Mouse (Mus musculus) MEL (cell line): ENCODE measurements around the gene Gadd45a. TPM values are rescaled to one million over a fixed set of nuclear protein-coding genes. Genes with fewer than 3 reads are reported as not detected.

ENCODE experiments used
- DNase-seq: peaks from one replicate; pipeline ENCODE4 v3.0.0; 2011; ENCODE audit warnings: low read depth, low spot score
- H3K27ac ChIP-seq: 2 replicates; pipeline ENCODE4 v1.5.1; 2012; ENCODE audit warnings: low read depth, mild to moderate bottlenecking, control low read depth, low read length, moderate library complexity; ENCODE audit not compliant: control insufficient read depth
- H3K27me3 ChIP-seq, 2 experiments: fragments of 150-350 bp in 1 of 2; sonication (generic) in 1 of 2; 2 replicates each; pipeline ENCODE4 v1.6.1; 2012; ENCODE audit warnings: low read length in 2 of 2, mild to moderate bottlenecking in 2 of 2, improper control_type of control experiment in 1 of 2, moderate library complexity in 1 of 2; ENCODE audit not compliant: insufficient read depth in 2 of 2, control insufficient read depth in 1 of 2
- H3K36me3 ChIP-seq, 2 experiments: 2 replicates each; pipeline ENCODE4 v1.6.1; 2012 to 2014; ENCODE audit warnings: low read length in 2 of 2, improper control_type of control experiment in 1 of 2, inconsistent platforms in 1 of 2, mild to moderate bottlenecking in 1 of 2; ENCODE audit not compliant: insufficient read depth in 2 of 2, control insufficient read depth in 1 of 2
- H3K4me1 ChIP-seq, 2 experiments: fragments of 150-350 bp in 1 of 2; sonication (generic) in 1 of 2; 2 replicates each; pipeline ENCODE4 v1.6.1; 2012; ENCODE audit warnings: low read length in 2 of 2, improper control_type of control experiment in 1 of 2, mild to moderate bottlenecking in 1 of 2; ENCODE audit not compliant: insufficient read depth in 2 of 2, control insufficient read depth in 1 of 2
- H3K4me3 ChIP-seq, 2 experiments: fragments of 150-350 bp in 1 of 2; sonication (generic) in 1 of 2; 2 replicates each; pipeline ENCODE4 v1.5.1; 2012; ENCODE audit warnings: low read depth in 2 of 2, low read length in 2 of 2, mild to moderate bottlenecking in 2 of 2, moderate library complexity in 2 of 2, control low read depth in 1 of 2, improper control_type of control experiment in 1 of 2; ENCODE audit not compliant: control insufficient read depth in 1 of 2, insufficient read depth in 1 of 2
- H3K79me2 ChIP-seq: 2 replicates; pipeline ENCODE4 v1.6.1; 2012; ENCODE audit warnings: mild to moderate bottlenecking, low read length, moderate library complexity; ENCODE audit not compliant: control insufficient read depth, poor library complexity, insufficient read depth
- H3K9ac ChIP-seq: 2 replicates; pipeline ENCODE4 v1.6.1; 2012; ENCODE audit warnings: low read depth, mild to moderate bottlenecking, control low read depth, low read length, moderate library complexity; ENCODE audit not compliant: control insufficient read depth, poor library complexity, severe bottlenecking
- H3K9me3 ChIP-seq: fragments of 150-350 bp; sonication (generic); replicated peaks from 2 replicates; pipeline ENCODE4 v1.6.1; 2012; ENCODE audit warnings: mild to moderate bottlenecking, low read length, improper control_type of control experiment, moderate library complexity; ENCODE audit not compliant: insufficient read depth
- CHD1 ChIP-seq: IDR thresholded peaks from 2 replicates; pipeline ENCODE4 v1.6.1; 2012; ENCODE audit warnings: low read depth, mild to moderate bottlenecking, inconsistent platforms, low read length, improper control_type of control experiment
- CTCF ChIP-seq, 3 experiments: IDR thresholded peaks in 2 of 3; conservative IDR thresholded peaks in 1 of 3; 2 replicates each; pipeline ENCODE4 v1.5.1; 2011 to 2012; ENCODE audit warnings: low read length in 3 of 3, low read depth in 2 of 3, mild to moderate bottlenecking in 2 of 3, improper control_type of control experiment in 1 of 3, inconsistent platforms in 1 of 3, mixed read lengths in 1 of 3, moderate library complexity in 1 of 3; ENCODE audit not compliant: control insufficient read depth in 1 of 3, insufficient read depth in 1 of 3, poor library complexity in 1 of 3, severe bottlenecking in 1 of 3
- GABPA ChIP-seq: IDR thresholded peaks from 2 replicates; pipeline ENCODE4 v1.6.1; 2012; ENCODE audit warnings: low read depth, mild to moderate bottlenecking, inconsistent platforms, low read length, improper control_type of control experiment, moderate library complexity
- MXI1 ChIP-seq: IDR thresholded peaks from 2 replicates; pipeline ENCODE4 v1.6.1; 2011; ENCODE audit warnings: mild to moderate bottlenecking, low read depth, low read length, improper control_type of control experiment
- MYC ChIP-seq: IDR thresholded peaks from 2 replicates; pipeline ENCODE4 v1.6.1; 2011; ENCODE audit warnings: low read depth, mild to moderate bottlenecking, low read length, improper control_type of control experiment, moderate library complexity
- POLR2AphosphoS2 ChIP-seq: IDR thresholded peaks from 2 replicates; pipeline ENCODE4 v1.6.1; 2011; ENCODE audit warnings: low read length, improper control_type of control experiment
- RCOR1 ChIP-seq: IDR thresholded peaks from 2 replicates; pipeline ENCODE4 v1.6.1; 2012; ENCODE audit warnings: low read depth, mild to moderate bottlenecking, inconsistent platforms, low read length, improper control_type of control experiment
- TAL1 ChIP-seq: IDR thresholded peaks from 2 replicates; pipeline ENCODE4 v1.6.1; 2012; ENCODE audit warnings: mild to moderate bottlenecking, inconsistent platforms, low read length, moderate library complexity, mixed read lengths
- TCF12 ChIP-seq: IDR thresholded peaks from 2 replicates; pipeline ENCODE4 v1.6.1; 2014; ENCODE audit warnings: low read depth, mild to moderate bottlenecking, inconsistent platforms, low read length, improper control_type of control experiment, moderate library complexity
- USF2 ChIP-seq, 2 experiments: IDR thresholded peaks; 2 replicates each; pipeline ENCODE4 v1.6.1; 2011 to 2012; ENCODE audit warnings: improper control_type of control experiment in 2 of 2, low read length in 2 of 2, borderline replicate concordance in 1 of 2, inconsistent platforms in 1 of 2, low read depth in 1 of 2, mild to moderate bottlenecking in 1 of 2; ENCODE audit not compliant: insufficient read depth in 1 of 2
- ZKSCAN1 ChIP-seq: IDR thresholded peaks from 2 replicates; pipeline ENCODE4 v1.6.1; 2012; ENCODE audit warnings: low read depth, mild to moderate bottlenecking, inconsistent platforms, low read length, improper control_type of control experiment, moderate library complexity
- ZMIZ1 ChIP-seq: IDR thresholded peaks from 2 replicates; pipeline ENCODE4 v1.6.1; 2012; ENCODE audit warnings: low read depth, mild to moderate bottlenecking, inconsistent platforms, low read length, improper control_type of control experiment, moderate library complexity
- ZNF384 ChIP-seq: IDR thresholded peaks from 2 replicates; pipeline ENCODE4 v1.6.1; 2012; ENCODE audit warnings: low read depth, mild to moderate bottlenecking, inconsistent platforms, low read length, improper control_type of control experiment
- polyA plus RNA-seq, 2 experiments: library from polyadenylated mRNA; stranded (reverse) in 1 of 2; unstranded in 1 of 2; fragments of >175 nt in 1 of 2; fragments of >200 nt in 1 of 2; gene quantifications; 2 replicates each; pipeline versions ENCODE4 v1.2.1 to v1.2.4; 2012; ENCODE audit warnings: low replicate concordance in 2 of 2, low read depth in 1 of 2; ENCODE audit not compliant: insufficient read length in 2 of 2, insufficient read depth in 1 of 2, missing spikeins in 1 of 2
- total RNA-seq: library from RNA; depleted of rRNA; stranded (reverse); fragments of 300-350 nt; gene quantifications from 2 replicates; pipeline ENCODE4 v1.2.3, GENCODE M21; 2012; rRNA removed

Gene Gadd45a
- total and polyA plus RNA-seq, 3 experiments, result 18.1 to 37.4 TPM; not detected in 1

DNA sequence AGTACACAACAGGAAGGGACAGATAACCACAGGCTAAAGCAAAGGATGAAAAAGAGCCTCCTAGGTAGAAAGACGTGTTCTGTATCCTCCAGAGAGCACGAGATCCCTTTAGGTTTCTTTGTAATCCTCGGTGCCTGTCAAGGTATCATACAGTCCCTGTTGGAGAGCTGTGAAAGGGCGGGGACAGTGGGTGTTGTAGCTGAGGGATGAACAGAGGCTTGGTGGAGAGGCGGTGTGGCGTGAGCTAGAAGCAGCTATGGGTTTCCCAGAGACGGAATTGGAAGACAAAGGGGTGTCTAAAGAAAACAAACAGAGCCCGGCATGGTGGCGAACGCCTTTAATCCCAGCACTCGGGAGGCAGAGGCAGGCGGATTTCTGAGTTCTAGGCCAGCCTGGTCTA is 51.2 kb downstream of the Gadd45a start:
- H3K27ac ChIP-seq, result no peak overlapping the region
- H3K9ac ChIP-seq, result no peak overlapping the region
- H3K4me1 ChIP-seq, result peaks cover 19 to 21% of the 10 kb centered on the region in 2 experiments

GRCm38 (mm10) chr6:66985500-66985899 is 51.8 kb downstream of the Gadd45a start:
- Histone ChIP-seq H3K27ac (no peak overlapping the region), H3K4me3 (no peak overlapping the region), H3K36me3 (peaks cover 0 to 36% of the 10 kb centered on the region in 2 experiments; a peak in 2 of 4 replicates), H3K27me3 (no peaks in the 10 kb centered on the region), H3K4me1 (peaks cover 19 to 21% of the 10 kb centered on the region in 2 experiments), H3K9ac (no peak overlapping the region), H3K79me2 (peaks cover 4% of the 10 kb centered on the region; the same call in 1 of the 2 replicates), H3K9me3 (no peaks in the 10 kb centered on the region)
- DNase-seq, result no peak
- TF ChIP-seq CHD1 (no peak), POLR2AphosphoS2 (no peak), GABPA (no peak), MYC (no peak), ZMIZ1 (no peak), TAL1 (no peak), MXI1 (no peak), CTCF (IDR thresholded peaks at IDR 0.05 in 2 of 3, conservative IDR thresholded peaks at IDR 0.05 in 1 of 3; ENCODE audit: control insufficient read depth in 1 of 3, insufficient read depth in 1 of 3, low read depth in 2 of 3, low read length in 3 of 3, poor library complexity in 1 of 3, severe bottlenecking in 1 of 3) (no peak), ZKSCAN1 (no peak), USF2 (IDR thresholded peaks at IDR 0.05; ENCODE audit: borderline replicate concordance in 1 of 2, insufficient read depth in 1 of 2, low read depth in 1 of 2, low read length in 2 of 2) (no peak), ZNF384 (no peak), TCF12 (no peak)

More for the DNA sequence above, 51.2 kb downstream of the Gadd45a start:
- TF ChIP-seq RCOR1 (no peak), TCF12 (no peak)
- Histone ChIP-seq H3K27me3 (no peaks in the 10 kb centered on the region), H3K4me3 (no peak overlapping the region), H3K79me2 (peaks cover 2% of the 10 kb centered on the region; the same call in 1 of the 2 replicates), H3K9me3 (no peaks in the 10 kb centered on the region), H3K36me3 (peaks cover 0 to 35% of the 10 kb centered on the region in 2 experiments; a peak in 2 of 4 replicates)
- DNase-seq, result no peak

Other genes with a start within 250 kb of the Gadd45a start
- gene Vmn1r39, start 226.8 kb downstream of the Gadd45a start, total RNA-seq, result not detected in 2 replicates
- gene Vmn1r39, start 226.8 kb downstream of the Gadd45a start, polyA plus RNA-seq, result under 1 TPM in 1 of 2 experiments, not detected in 1; 0.13 TPM
- 13.1 and 16.8 TPM in 2 replicates for gene Gng12, start 141.1 kb downstream of the Gadd45a start, total RNA-seq
- 10 to 100 TPM in 1 of 2 experiments, not detected in 1; 44.0 TPM for gene Gng12, start 141.1 kb downstream of the Gadd45a start, polyA plus RNA-seq
- 1,043 and 1,179 TPM in 2 replicates for gene Serbp1, start 200.7 kb upstream of the Gadd45a start, total RNA-seq
- 1,000 to 10,000 TPM; 1,049 to 1,809 TPM for gene Serbp1, start 200.7 kb upstream of the Gadd45a start, polyA plus RNA-seq